Mouse (Mus musculus): Measurements from ENCODE around the gene Naip1. TPM values are rescaled to one million over a fixed set of nuclear protein-coding genes. Genes with fewer than 3 reads are reported as not detected.
"Not testable (repeated sequence)": the region's sequence is repeated elsewhere in the genome, so short reads cannot be mapped to it uniquely, and the experiment has no call there.

Naip1 gene
- polyA plus RNA-seq, 1 experiment from 2014 or later = 0.15 TPM

DNA sequence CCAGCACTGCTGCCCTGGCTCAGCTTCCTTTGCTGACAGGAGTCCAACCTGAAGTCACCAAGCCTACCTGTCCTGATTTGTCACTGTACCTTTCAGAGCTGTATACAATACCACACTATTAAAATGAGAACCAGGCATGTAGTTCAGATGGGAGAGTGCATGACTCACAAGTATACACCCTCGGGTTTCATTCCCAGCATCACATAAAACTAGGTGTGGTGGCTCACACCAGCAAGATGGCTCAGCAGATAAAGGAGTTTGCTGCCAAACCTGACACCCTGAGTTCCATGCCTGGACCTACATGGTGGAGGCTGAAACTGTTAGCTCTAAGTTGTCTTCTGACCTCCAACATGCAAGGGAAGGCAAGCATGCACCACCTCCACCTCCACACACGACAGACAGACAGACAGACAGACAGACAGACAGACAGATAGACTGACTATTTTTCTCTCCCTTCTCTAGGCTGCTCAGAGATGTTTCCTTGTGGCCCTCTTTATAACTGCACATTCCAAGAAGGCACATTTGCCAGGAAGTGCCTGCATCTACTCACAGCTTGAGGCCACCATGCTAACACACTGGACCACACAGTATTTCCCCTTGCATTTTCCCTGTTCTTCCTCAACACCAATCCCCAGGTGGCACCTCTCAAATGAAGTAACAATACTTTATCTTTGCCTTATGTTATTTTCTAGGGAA is 11.0 kb upstream of the Naip1 start:
- Histone ChIP-seq H3K4me3 (ENCODE audit: low read length) (no peak overlapping the region), H3K9ac (ENCODE audit: low read depth, low read length) (no peak overlapping the region), H3K27me3 (replicated peaks; ENCODE audit: control insufficient read depth, insufficient read depth, low read length) (no peaks in the 10 kb centered on the region), H3K4me2 (ENCODE audit: low read length) (no peak overlapping the region), H3K27ac (ENCODE audit: low read depth, low read length) (no peak overlapping the region), H3K4me1 (ENCODE audit: control insufficient read depth, insufficient read depth, low read depth, low read length) (no peaks in the 10 kb centered on the region), H3K9me3 (ENCODE audit: control insufficient read depth, low read length) (0 out of 2 replicates have a peak, but pooled peaks cover 2% of the 10 kb centered on the region), H3K36me3 (ENCODE audit: control insufficient read depth, insufficient read depth, low read length) (peaks cover 30% of the 10 kb centered on the region)
- WGBS = 89% methylated on average over 2 of the region's 2 CpGs
- no peak for ATAC-seq

DNA sequence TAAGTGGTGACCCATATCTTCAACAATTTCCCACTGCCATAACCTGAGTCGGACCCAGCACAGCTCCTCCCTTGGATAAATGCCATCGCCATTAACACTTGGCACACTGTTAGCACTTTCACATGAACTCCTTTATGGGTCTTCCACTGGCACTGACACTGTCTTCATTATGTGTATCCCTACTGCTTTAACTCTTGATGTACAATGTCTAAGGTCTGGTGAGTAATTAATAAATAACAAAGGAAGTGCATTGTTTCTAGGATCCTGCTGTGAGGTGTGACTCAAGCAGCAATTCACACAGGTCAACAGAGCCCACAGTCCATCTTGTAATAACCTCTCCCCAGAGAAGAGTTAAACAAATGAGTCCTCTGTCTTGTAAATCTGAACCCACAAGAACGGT is 8.7 kb upstream of the Naip1 start:
- Histone ChIP-seq H3K9me3 (ENCODE audit: control insufficient read depth, low read length) (no peaks in the 10 kb centered on the region), H3K9ac (ENCODE audit: low read depth, low read length) (no peak overlapping the region), H3K36me3 (ENCODE audit: control insufficient read depth, insufficient read depth, low read length) (peaks cover 10% of the 10 kb centered on the region), H3K4me2 (ENCODE audit: low read length) (no peak overlapping the region), H3K4me3 (ENCODE audit: low read length) (no peak overlapping the region), H3K4me1 (ENCODE audit: control insufficient read depth, insufficient read depth, low read depth, low read length) (no peaks in the 10 kb centered on the region), H3K27ac (ENCODE audit: low read depth, low read length) (no peak overlapping the region), H3K27me3 (replicated peaks; ENCODE audit: control insufficient read depth, insufficient read depth, low read length) (no peaks in the 10 kb centered on the region)
- no peak for ATAC-seq
- WGBS = 64% methylated on average over 3 of the region's 3 CpGs

- Histone ChIP-seq H3K36me3 (ENCODE audit: control insufficient read depth, insufficient read depth, low read length) (no peaks in the 10 kb centered on the region), H3K9ac (ENCODE audit: low read depth, low read length) (no peak overlapping the region), H3K4me3 (ENCODE audit: low read length) (no peak overlapping the region), H3K27me3 (replicated peaks; ENCODE audit: control insufficient read depth, insufficient read depth, low read length) (no peaks in the 10 kb centered on the region), H3K9me3 (ENCODE audit: control insufficient read depth, low read length) (no peaks in the 10 kb centered on the region), H3K4me1 (ENCODE audit: control insufficient read depth, insufficient read depth, low read depth, low read length) (no peaks in the 10 kb centered on the region), H3K4me2 (ENCODE audit: low read length) (no peak overlapping the region), H3K27ac (ENCODE audit: low read depth, low read length) (no peak overlapping the region)
- ATAC-seq = no peak
- 90% methylated on average over 1 of the region's 1 CpGs for WGBS
These were observed 3.2 kb downstream of the Naip1 start for GRCm38 (mm10) chr13:100449495-100449894.

DNA sequence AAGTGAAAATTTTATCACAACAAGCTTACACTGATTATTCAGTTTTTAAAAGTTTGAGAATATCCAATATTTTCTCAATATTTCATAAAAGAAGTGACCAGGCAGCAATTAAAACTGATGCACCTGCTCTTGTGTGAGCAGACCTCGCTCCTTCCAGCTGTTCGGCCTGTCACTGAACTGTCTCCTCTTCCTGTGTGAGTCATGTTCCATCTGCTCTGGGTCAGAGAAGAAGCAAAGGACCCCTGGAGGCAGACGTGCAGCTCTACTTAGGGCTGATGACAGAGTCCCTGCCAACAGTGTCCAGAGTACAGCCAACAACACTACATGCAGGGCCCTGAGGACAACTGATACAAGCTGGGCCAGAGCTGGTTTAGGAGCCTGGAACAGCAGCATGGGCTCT is 12.6 kb downstream of the Naip1 start:
- Histone ChIP-seq H3K4me3 (ENCODE audit: low read length) (no peak overlapping the region), H3K27me3 (replicated peaks; ENCODE audit: control insufficient read depth, insufficient read depth, low read length) (no peaks in the 10 kb centered on the region), H3K9me3 (ENCODE audit: control insufficient read depth, low read length) (no peaks in the 10 kb centered on the region), H3K4me2 (ENCODE audit: low read length) (no peak overlapping the region), H3K36me3 (ENCODE audit: control insufficient read depth, insufficient read depth, low read length) (no peaks in the 10 kb centered on the region), H3K9ac (ENCODE audit: low read depth, low read length) (no peak overlapping the region), H3K27ac (ENCODE audit: low read depth, low read length) (no peak overlapping the region), H3K4me1 (ENCODE audit: control insufficient read depth, insufficient read depth, low read depth, low read length) (no peaks in the 10 kb centered on the region)
- WGBS = 59% methylated on average over 3 of the region's 3 CpGs
- no peak for ATAC-seq

DNA sequence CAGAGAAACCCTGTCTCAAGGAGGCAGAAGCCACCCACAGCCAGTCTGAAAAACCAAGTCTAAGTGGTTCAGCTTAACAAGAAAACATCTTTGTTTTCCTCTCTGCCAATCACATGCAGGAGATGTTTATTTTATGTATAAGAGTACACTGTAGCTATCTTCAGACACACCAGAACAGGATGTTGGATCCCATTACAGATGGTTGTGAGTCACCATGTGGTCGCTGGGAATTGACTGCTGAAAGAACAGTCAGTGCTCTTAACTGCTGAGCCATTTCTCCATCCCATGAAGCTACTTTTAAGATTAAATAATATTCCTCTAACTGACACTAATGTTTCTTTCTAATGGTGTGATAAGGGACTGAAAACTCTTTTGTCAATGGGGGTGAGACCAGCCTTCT is 14.0 kb downstream of the Naip1 start:
- no peak overlapping the region for H3K4me3 ChIP-seq (ENCODE audit: low read length)
- ATAC-seq = no peak
- H3K36me3 ChIP-seq (ENCODE audit: control insufficient read depth, insufficient read depth, low read length) = no peaks in the 10 kb centered on the region
- H3K27me3 ChIP-seq (replicated peaks; ENCODE audit: control insufficient read depth, insufficient read depth, low read length) = no peaks in the 10 kb centered on the region
- no peaks in the 10 kb centered on the region for H3K9me3 ChIP-seq (ENCODE audit: control insufficient read depth, low read length)
- no peak overlapping the region for H3K4me2 ChIP-seq (ENCODE audit: low read length)
- H3K4me1 ChIP-seq (ENCODE audit: control insufficient read depth, insufficient read depth, low read depth, low read length) = no peaks in the 10 kb centered on the region
- no peak overlapping the region for H3K9ac ChIP-seq (ENCODE audit: low read depth, low read length)
- H3K27ac ChIP-seq (ENCODE audit: low read depth, low read length) = no peak overlapping the region
- WGBS = 60% methylated on average over 1 of the region's 1 CpGs

DNA sequence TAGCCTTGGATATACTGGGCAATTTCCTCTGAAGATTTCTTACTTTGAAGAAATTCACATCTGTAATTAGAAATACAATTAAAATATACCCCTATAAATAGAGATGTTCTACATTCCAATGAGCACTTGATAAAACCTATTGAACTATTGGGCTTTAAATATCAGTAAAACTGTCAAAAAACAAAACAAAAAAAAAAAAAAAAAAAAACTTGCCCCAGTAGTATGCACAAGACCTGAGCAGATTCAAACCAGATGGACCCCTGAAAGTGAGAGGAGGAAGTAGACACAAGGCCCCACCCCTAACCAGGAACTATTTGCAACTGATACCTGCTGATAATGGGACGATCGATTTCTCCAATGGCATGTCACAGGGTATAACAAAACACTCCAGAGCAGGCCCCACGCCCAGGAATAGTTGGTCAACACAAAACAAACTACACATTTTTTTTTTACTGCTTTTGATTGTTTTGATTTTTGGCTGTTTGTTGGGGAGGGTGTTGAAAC is 15.3 kb downstream of the Naip1 start:
- no peaks in the 10 kb centered on the region for H3K27me3 ChIP-seq (replicated peaks; ENCODE audit: control insufficient read depth, insufficient read depth, low read length)
- no peak overlapping the region for H3K4me2 ChIP-seq (ENCODE audit: low read length)
- ATAC-seq = no peak
- no peaks in the 10 kb centered on the region for H3K36me3 ChIP-seq (ENCODE audit: control insufficient read depth, insufficient read depth, low read length)
- WGBS = 84% methylated on average over 3 of the region's 3 CpGs
- no peak overlapping the region for H3K27ac ChIP-seq (ENCODE audit: low read depth, low read length)
- H3K4me3 ChIP-seq (ENCODE audit: low read length) = no peak overlapping the region
- H3K9me3 ChIP-seq (ENCODE audit: control insufficient read depth, low read length) = no peaks in the 10 kb centered on the region
- no peak overlapping the region for H3K9ac ChIP-seq (ENCODE audit: low read depth, low read length)
- H3K4me1 ChIP-seq (ENCODE audit: control insufficient read depth, insufficient read depth, low read depth, low read length) = no peaks in the 10 kb centered on the region

GRCm38 (mm10) chr13:100436556-100437163 is 16.0 kb downstream of the Naip1 start:
- not testable (repeated sequence) for H3K27ac ChIP-seq (ENCODE audit: low read depth, low read length); H3K4me2 ChIP-seq (ENCODE audit: low read length); H3K27me3 ChIP-seq (replicated peaks; ENCODE audit: control insufficient read depth, insufficient read depth, low read length); H3K9me3 ChIP-seq (ENCODE audit: control insufficient read depth, low read length); H3K9ac ChIP-seq (ENCODE audit: low read depth, low read length); H3K36me3 ChIP-seq (ENCODE audit: control insufficient read depth, insufficient read depth, low read length); H3K4me3 ChIP-seq (ENCODE audit: low read length); H3K4me1 ChIP-seq (ENCODE audit: control insufficient read depth, insufficient read depth, low read depth, low read length); ATAC-seq
- 69% methylated on average over 1 of the region's 1 CpGs for WGBS

DNA sequence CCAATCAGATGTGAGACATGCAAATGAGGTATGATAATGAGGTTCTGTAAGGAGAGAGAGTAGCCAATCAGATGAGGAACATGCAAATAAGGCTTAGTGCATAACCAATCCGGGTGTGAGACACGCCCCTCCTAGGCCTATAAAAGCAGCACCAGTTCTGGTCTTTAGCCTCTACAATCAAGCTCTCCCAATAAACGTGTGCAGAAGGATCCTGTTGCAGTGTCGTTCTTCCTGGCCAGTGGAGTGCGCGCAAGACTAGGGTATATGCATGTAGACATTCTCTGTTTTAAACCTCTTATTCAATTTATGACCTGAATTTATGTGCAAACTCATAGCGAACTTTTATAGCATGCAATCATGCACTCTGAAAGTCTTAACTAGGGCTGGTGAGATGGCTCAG is 32.7 kb downstream of the Naip1 start:
- H3K27ac ChIP-seq (ENCODE audit: low read depth, low read length); ATAC-seq; H3K4me1 ChIP-seq (ENCODE audit: control insufficient read depth, insufficient read depth, low read depth, low read length); H3K36me3 ChIP-seq (ENCODE audit: control insufficient read depth, insufficient read depth, low read length); H3K9me3 ChIP-seq (ENCODE audit: control insufficient read depth, low read length); H3K27me3 ChIP-seq (replicated peaks; ENCODE audit: control insufficient read depth, insufficient read depth, low read length); H3K4me3 ChIP-seq (ENCODE audit: low read length); H3K9ac ChIP-seq (ENCODE audit: low read depth, low read length); H3K4me2 ChIP-seq (ENCODE audit: low read length): not testable (repeated sequence)
- WGBS = 88% methylated on average over 7 of the region's 7 CpGs

- H3K36me3 ChIP-seq (ENCODE audit: control insufficient read depth, insufficient read depth, low read length) = no peaks in the 10 kb centered on the region
- WGBS = 58% methylated on average over 1 of the region's 1 CpGs
- no peaks in the 10 kb centered on the region for H3K27me3 ChIP-seq (replicated peaks; ENCODE audit: control insufficient read depth, insufficient read depth, low read length)
- no peak overlapping the region for H3K4me3 ChIP-seq (ENCODE audit: low read length)
- no peak overlapping the region for H3K9ac ChIP-seq (ENCODE audit: low read depth, low read length)
- ATAC-seq = no peak
- H3K4me1 ChIP-seq (ENCODE audit: control insufficient read depth, insufficient read depth, low read depth, low read length) = no peaks in the 10 kb centered on the region
- H3K4me2 ChIP-seq (ENCODE audit: low read length) = no peak overlapping the region
- peaks cover 3% of the 10 kb centered on the region; the same call in 1 of the 2 replicates for H3K9me3 ChIP-seq (ENCODE audit: control insufficient read depth, low read length)
- no peak overlapping the region for H3K27ac ChIP-seq (ENCODE audit: low read depth, low read length)
These were observed 38.2 kb downstream of the Naip1 start for GRCm38 (mm10) chr13:100414428-100414827.

Data from hindbrain, embryonic 16.5 days (tissue).